Comparison of ENCODE assay signal across 14 mouse cellular contexts in the genomic region with DNA sequence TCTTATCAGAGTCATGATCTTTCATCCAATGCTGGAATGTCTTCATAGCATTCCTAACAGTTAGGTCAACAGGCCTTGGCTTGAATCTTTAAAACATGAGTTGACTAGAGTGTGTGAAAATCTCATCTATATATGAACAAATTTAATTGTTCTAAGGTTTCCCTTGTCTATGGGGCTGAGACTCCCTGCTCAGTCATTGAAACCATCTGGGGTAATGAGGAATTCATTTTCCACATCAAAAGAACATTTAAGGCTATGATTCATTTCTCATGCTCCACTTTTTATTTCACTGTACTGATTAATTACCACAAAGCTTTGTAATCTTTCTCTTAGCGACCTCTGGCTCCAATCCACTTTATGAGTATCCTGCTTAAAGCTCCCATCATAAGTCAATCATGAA.
"Had no signal": no experiment of that assay in that cellular context is flagged by ENCODE, and none has a peak within 500 bp of the region (broad histone marks: within the 10 kb centered on the region; RNA-seq: fewer than 3 reads in every experiment).

No protein-coding gene starts in this region.

- H3K9me3 ChIP-seq: limb, embryonic 12.5 days; liver, embryonic 13.5 days had no signal

- H3K27ac ChIP-seq: layer of hippocampus, adult 2 months; limb, embryonic 12.5 days; liver, embryonic 13.5 days had no signal

- H3K4me1 ChIP-seq: limb, embryonic 12.5 days; liver, embryonic 13.5 days had no signal

- DNase-seq: kidney, adult 8-10 months; kidney, postnatal 10 days; kidney, postnatal 4 days; layer of hippocampus, adult 9-11 months; liver, embryonic 13.5 days; lung, adult 2 months; lung, postnatal 14 days; lung, postnatal 4 days; midbrain, embryonic 14.5 days; thymus, adult 18-20 months; thymus, postnatal 4 days had no signal

- H3K27me3 ChIP-seq: limb, embryonic 12.5 days; liver, embryonic 13.5 days had no signal

- H3K4me3 ChIP-seq: layer of hippocampus, adult 2 months; limb, embryonic 12.5 days; liver, embryonic 13.5 days had no signal

- H3K36me3 ChIP-seq: limb, embryonic 12.5 days; liver, embryonic 13.5 days had no signal

- H3K9ac ChIP-seq: limb, embryonic 12.5 days; liver, embryonic 13.5 days had no signal

- H3K4me2 ChIP-seq: limb, embryonic 12.5 days; liver, embryonic 13.5 days; midbrain, embryonic 11.5 days had no signal
